Mouse (Mus musculus) liver, embryonic 15.5 days (tissue): Measurements from ENCODE around the gene Dnajb4. TPM values are rescaled to one million over a fixed set of nuclear protein-coding genes. Genes with fewer than 3 reads are reported as not detected.
A peak's percentile ranks its signal among the peaks of the same experiment; 100 is the strongest.

Experiments used
- ATAC-seq: fragments of 200-750 bp; cut with Nextera tagmentation; 2 replicates; pipeline ENCODE4 v1.8.0; 2017; ENCODE audit warnings: moderate number of reproducible peaks, mild to moderate bottlenecking, moderate library complexity; ENCODE audit not compliant: insufficient read depth
- H3K27ac ChIP-seq: fragments of 300-500 bp; sonication (generic); replicated peaks from 2 replicates; pipeline ENCODE4 v1.5.1; 2015; ENCODE audit warnings: mild to moderate bottlenecking, inconsistent platforms
- H3K27me3 ChIP-seq: fragments of 300-500 bp; sonication (generic); 2 replicates; pipeline ENCODE4 v1.6.1; 2015; ENCODE audit warnings: mild to moderate bottlenecking, inconsistent platforms
- H3K36me3 ChIP-seq: fragments of 300-500 bp; sonication (generic); replicated peaks from 2 replicates; pipeline ENCODE4 v1.6.1; 2015; ENCODE audit warnings: moderate library complexity, mild to moderate bottlenecking, inconsistent platforms
- H3K4me1 ChIP-seq: fragments of 300-500 bp; sonication (generic); replicated peaks from 2 replicates; pipeline ENCODE4 v1.6.1; 2015; ENCODE audit warnings: inconsistent platforms
- H3K4me2 ChIP-seq: fragments of 300-500 bp; sonication (generic); 2 replicates; pipeline ENCODE4 v1.6.1; 2015; ENCODE audit warnings: moderate library complexity, mild to moderate bottlenecking, inconsistent platforms
- H3K4me3 ChIP-seq: fragments of 300-500 bp; sonication (generic); replicated peaks from 2 replicates; pipeline ENCODE4 v1.5.1; 2015; ENCODE audit warnings: mild to moderate bottlenecking, inconsistent platforms
- H3K9ac ChIP-seq: fragments of 300-500 bp; sonication (generic); 2 replicates; pipeline ENCODE4 v1.6.1; 2015; ENCODE audit warnings: moderate library complexity, mild to moderate bottlenecking, inconsistent platforms
- H3K9me3 ChIP-seq: fragments of 300-500 bp; sonication (generic); replicated peaks from 2 replicates; pipeline ENCODE4 v1.6.1; 2016; ENCODE audit warnings: inconsistent platforms
- WGBS: fragments of 180-500 bp; shearing (Covaris S2); methylation state at CpG from one replicate; pipeline ENCODE4 v1.1.7; 2015; ENCODE audit warnings: mixed read lengths; ENCODE audit not compliant: insufficient replicate concordance; 5-methylcytosine and 5-hydroxymethylcytosine counted together
- polyA plus RNA-seq: library from polyadenylated mRNA; unstranded; fragments of >200 nt; fragmentation: Nextera tagmentation; extraction: Ambion mirVana; gene quantifications from 2 replicates; pipeline ENCODE4 v1.2.1, GENCODE M21; 2015

The Dnajb4 gene
- polyA plus RNA-seq, 1 experiment from 2014 or later: 36.8 TPM

DNA sequence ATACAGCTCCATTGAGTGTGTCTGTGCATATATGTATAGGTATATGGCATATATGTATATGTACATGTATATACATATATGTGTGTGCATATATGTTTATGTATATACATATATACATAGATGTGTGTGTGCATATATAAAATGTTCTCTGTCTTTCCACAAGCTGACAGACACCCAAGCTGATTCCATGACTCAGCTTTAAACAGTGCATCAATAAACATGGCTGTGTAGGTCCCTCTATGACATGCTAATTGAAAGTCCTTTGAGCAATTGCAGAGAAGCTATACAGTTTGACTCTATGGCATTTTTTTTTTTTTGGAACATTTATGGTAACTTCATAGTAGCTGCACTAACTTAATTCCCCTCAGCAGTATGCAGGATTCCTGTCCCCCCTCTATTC is 50.8 kb downstream of the Dnajb4 start:
- no peak for ATAC-seq
- Histone ChIP-seq H3K4me1 (peaks cover 35% of the 10 kb centered on the region), H3K4me3 (no peak overlapping the region)

GRCm38 (mm10) chr3:152158344-152159291 is 51.5 kb downstream of the Dnajb4 start:
- H3K9me3 ChIP-seq: no peaks in the 10 kb centered on the region
- no peak overlapping the region for H3K27ac ChIP-seq
- H3K9ac ChIP-seq: no peak overlapping the region
- H3K4me3 ChIP-seq: no peak overlapping the region
- 69% methylated on average over 10 of the region's 10 CpGs for WGBS
- no peaks in the 10 kb centered on the region for H3K36me3 ChIP-seq
- H3K27me3 ChIP-seq: peaks cover 9% of the 10 kb centered on the region
- H3K4me1 ChIP-seq: peaks cover 42% of the 10 kb centered on the region
- no peak overlapping the region for H3K4me2 ChIP-seq
- ATAC-seq: no peak

More for the DNA sequence above, 50.8 kb downstream of the Dnajb4 start:
- H3K27me3 ChIP-seq: peaks cover 16% of the 10 kb centered on the region
- H3K9me3 ChIP-seq: no peaks in the 10 kb centered on the region
- no peaks in the 10 kb centered on the region for H3K36me3 ChIP-seq
- no peak overlapping the region for H3K9ac ChIP-seq
- H3K27ac ChIP-seq: no peak overlapping the region
- H3K4me2 ChIP-seq: no peak overlapping the region

- no peaks in the 10 kb centered on the region; the same call in 1 of the 2 replicates for H3K27me3 ChIP-seq
- no peak overlapping the region for H3K4me2 ChIP-seq
- 72% methylated on average over 23 of the region's 23 CpGs for whole genome bisulfite sequencing
- no peak overlapping the region for H3K9ac ChIP-seq
- H3K4me1 ChIP-seq: peaks cover 58% of the 10 kb centered on the region
- no peak for ATAC-seq
- H3K36me3 ChIP-seq: no peaks in the 10 kb centered on the region
- H3K9me3 ChIP-seq: no peaks in the 10 kb centered on the region
- no peak overlapping the region for H3K27ac ChIP-seq
- no peak overlapping the region for H3K4me3 ChIP-seq
Observed at GRCm38 (mm10) chr3:152156816-152157496, 53.1 kb downstream of the Dnajb4 start.

DNA sequence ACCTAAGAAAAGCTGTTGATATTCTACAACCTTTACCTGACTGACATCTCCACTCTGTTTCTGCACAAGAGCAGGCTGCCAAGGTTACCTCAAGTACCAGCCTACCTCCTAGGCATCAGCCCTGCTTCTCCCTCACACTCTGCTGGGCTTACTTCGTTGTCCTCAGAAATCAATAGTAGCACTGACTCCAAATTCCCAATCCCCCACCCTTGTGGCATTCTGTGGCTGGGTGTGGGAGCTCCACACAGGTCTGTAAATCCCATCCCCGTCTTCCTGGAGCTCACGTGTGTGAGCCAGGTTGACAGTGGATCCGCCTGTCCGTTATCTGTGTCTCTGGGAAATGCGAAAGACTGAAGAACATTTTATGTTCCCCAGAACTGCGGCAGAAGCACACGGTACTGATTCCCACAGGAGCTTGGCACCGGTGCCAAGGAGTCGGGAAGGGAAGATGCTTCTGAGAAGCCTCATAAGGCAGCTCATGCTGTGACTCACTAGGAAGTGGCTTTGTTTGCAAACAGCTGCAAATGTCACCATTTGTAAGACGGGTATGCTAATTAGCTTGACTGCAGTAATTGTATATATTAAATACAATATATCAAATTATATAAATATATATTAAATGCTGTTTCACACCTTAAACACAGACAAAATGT is 54.7 kb downstream of the Dnajb4 start:
- H3K4me2 ChIP-seq: no peak overlapping the region
- 63% methylated on average over 11 of the region's 11 CpGs for WGBS
- no peaks in the 10 kb centered on the region for H3K9me3 ChIP-seq
- H3K36me3 ChIP-seq: no peaks in the 10 kb centered on the region
- H3K9ac ChIP-seq: no peak overlapping the region
- no peak overlapping the region for H3K4me3 ChIP-seq
- H3K27me3 ChIP-seq: no peaks in the 10 kb centered on the region; the same call in 1 of the 2 replicates
- no peak overlapping the region for H3K27ac ChIP-seq
- no peak for ATAC-seq
- H3K4me1 ChIP-seq: peaks cover 62% of the 10 kb centered on the region

- Histone ChIP-seq H3K4me3 (no peak overlapping the region), H3K27me3 (peaks cover 4% of the 10 kb centered on the region; the same call in 1 of the 2 replicates), H3K27ac (peak overlapping the region; percentile 88; the same call in 1 of the 2 replicates), H3K36me3 (no peaks in the 10 kb centered on the region), H3K9ac (no peak overlapping the region), H3K9me3 (no peaks in the 10 kb centered on the region), H3K4me2 (no peak overlapping the region), H3K4me1 (peaks cover 65% of the 10 kb centered on the region)
- WGBS: 71% methylated on average over 5 of the region's 5 CpGs
- no peak for ATAC-seq
Observed at GRCm38 (mm10) chr3:152154095-152154494, 56.0 kb downstream of the Dnajb4 start.

- Histone ChIP-seq H3K27me3 (peaks cover 5% of the 10 kb centered on the region; the same call in 1 of the 2 replicates), H3K4me3 (no peak overlapping the region), H3K9me3 (no peaks in the 10 kb centered on the region), H3K4me1 (peaks cover 64% of the 10 kb centered on the region), H3K36me3 (no peaks in the 10 kb centered on the region), H3K9ac (peak overlapping the region; percentile 4; the same call in 1 of the 2 replicates), H3K27ac (peak overlapping the region; percentile 88), H3K4me2 (peak overlapping the region; percentile 67)
- WGBS: 65% methylated on average over 2 of the region's 2 CpGs
- no peak for ATAC-seq
Observed at GRCm38 (mm10) chr3:152153152-152153551, 57.0 kb downstream of the Dnajb4 start.

DNA sequence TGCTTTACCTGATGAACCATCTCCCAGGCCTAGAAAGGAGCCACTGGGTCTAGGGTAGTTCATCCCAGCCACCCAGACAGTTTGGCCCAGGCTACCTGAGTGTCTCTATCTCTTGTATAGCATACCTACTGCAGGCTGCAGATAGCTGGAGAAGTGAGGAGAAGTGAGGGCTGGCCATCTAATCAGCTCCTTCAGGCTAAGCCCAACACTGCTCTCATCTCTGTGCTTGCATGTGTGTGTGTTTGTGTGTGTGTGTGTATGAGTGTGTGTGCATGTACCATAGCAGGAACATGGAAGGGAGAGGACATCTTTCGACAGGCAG is 57.7 kb downstream of the Dnajb4 start:
- H3K4me3 ChIP-seq: peak overlapping the region; percentile 35
- H3K27ac ChIP-seq: peak overlapping the region; percentile 88
- no peaks in the 10 kb centered on the region for H3K36me3 ChIP-seq
- peak overlapping the region; percentile 67 for H3K4me2 ChIP-seq
- H3K9ac ChIP-seq: peak overlapping the region; percentile 47; the same call in 1 of the 2 replicates
- peaks cover 5% of the 10 kb centered on the region; the same call in 1 of the 2 replicates for H3K27me3 ChIP-seq
- ATAC-seq: peak; percentile 97
- no peaks in the 10 kb centered on the region for H3K9me3 ChIP-seq
- WGBS: 50% methylated on average over 1 of the region's 1 CpGs
- peaks cover 64% of the 10 kb centered on the region for H3K4me1 ChIP-seq

- Histone ChIP-seq H3K4me2 (peak overlapping the region; percentile 67), H3K9me3 (no peaks in the 10 kb centered on the region), H3K27ac (peak overlapping the region; percentile 88), H3K4me3 (peak overlapping the region; percentile 35), H3K9ac (peak overlapping the region; percentile 47; the same call in 1 of the 2 replicates), H3K27me3 (peaks cover 5% of the 10 kb centered on the region; the same call in 1 of the 2 replicates), H3K36me3 (no peaks in the 10 kb centered on the region), H3K4me1 (peaks cover 68% of the 10 kb centered on the region)
- 48% methylated on average over 29 of the region's 29 CpGs for WGBS
- peak; percentile 54 for ATAC-seq
Observed at GRCm38 (mm10) chr3:152151725-152152482, 58.2 kb downstream of the Dnajb4 start.

DNA sequence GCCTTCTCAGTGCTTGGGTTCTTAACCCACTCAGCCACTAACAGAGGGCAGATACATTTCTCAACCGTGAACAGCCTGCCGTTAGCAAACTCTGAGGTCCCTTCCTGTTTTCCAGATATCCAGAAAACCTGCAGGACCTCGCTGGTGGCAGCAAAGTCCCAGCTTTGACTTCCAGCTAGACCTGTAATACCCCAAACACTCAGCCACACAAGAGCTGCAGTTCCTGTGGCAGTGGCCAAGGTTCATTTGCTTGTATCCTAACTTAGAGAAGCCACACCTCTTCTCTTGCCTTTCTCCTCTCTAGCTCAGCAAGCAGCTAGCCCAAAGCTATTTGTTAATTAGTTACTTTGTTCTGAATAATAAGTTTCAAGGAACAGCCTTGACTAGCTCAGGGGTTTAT is 60.2 kb downstream of the Dnajb4 start:
- Histone ChIP-seq H3K9me3 (no peaks in the 10 kb centered on the region), H3K9ac (no peak overlapping the region), H3K4me1 (peaks cover 71% of the 10 kb centered on the region), H3K36me3 (no peaks in the 10 kb centered on the region), H3K27me3 (peaks cover 14% of the 10 kb centered on the region; the same call in 1 of the 2 replicates), H3K4me2 (0 out of 2 replicates have a peak overlapping the region, but pooled peaks have one; percentile 10), H3K27ac (peak overlapping the region; percentile 66), H3K4me3 (no peak overlapping the region)
- 22% methylated on average over 3 of the region's 3 CpGs for WGBS
- ATAC-seq: no peak

DNA sequence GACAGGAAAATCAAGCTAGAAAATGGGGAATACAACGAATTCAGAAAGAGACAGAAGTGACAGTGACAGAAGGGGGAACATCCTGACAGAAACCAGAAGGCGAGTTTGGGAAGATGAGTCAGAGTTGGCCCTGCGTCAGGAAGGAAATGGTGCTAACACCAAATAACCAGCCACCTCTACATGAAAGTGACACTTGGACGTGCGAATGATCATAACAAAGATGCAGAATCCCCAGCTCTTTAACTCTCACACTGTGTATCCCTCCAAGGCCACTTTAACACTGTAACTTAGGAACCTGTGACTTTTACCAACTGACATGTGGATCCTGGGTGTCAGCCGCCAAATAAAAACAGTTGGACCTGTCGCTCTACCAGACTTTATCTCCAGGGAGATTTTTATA is 60.7 kb downstream of the Dnajb4 start:
- Histone ChIP-seq H3K27me3 (peaks cover 18% of the 10 kb centered on the region; the same call in 1 of the 2 replicates), H3K9ac (no peak overlapping the region), H3K4me3 (no peak overlapping the region), H3K36me3 (no peaks in the 10 kb centered on the region), H3K4me2 (no peak overlapping the region), H3K9me3 (no peaks in the 10 kb centered on the region), H3K4me1 (peaks cover 69% of the 10 kb centered on the region), H3K27ac (peak overlapping the region; percentile 66)
- ATAC-seq: no peak
- 27% methylated on average over 7 of the region's 7 CpGs for WGBS
